Mouse (Mus musculus) myocyte (in vitro differentiated cells): ENCODE results near the gene Armc6. TPM values are rescaled to one million over a fixed set of nuclear protein-coding genes. Genes with fewer than 3 reads are reported as not detected.

Experiments used
- H3K27me3 ChIP-seq: one replicate; pipeline ENCODE4 v1.6.1; 2011; ENCODE audit not compliant: control insufficient read depth, insufficient read depth, insufficient read length
- H3K36me3 ChIP-seq: one replicate; pipeline ENCODE4 v1.6.1; 2011; ENCODE audit not compliant: control insufficient read depth, insufficient read depth
- H3K4me2 ChIP-seq: one replicate; pipeline ENCODE4 v1.6.1; 2011; ENCODE audit warnings: low read depth, control low read depth
- H3K4me3 ChIP-seq: one replicate; pipeline ENCODE4 v1.5.1; 2011; ENCODE audit warnings: mild to moderate bottlenecking, control low read depth, moderate library complexity
- H3K79me2 ChIP-seq: one replicate; pipeline ENCODE4 v1.6.1; 2011; ENCODE audit not compliant: control insufficient read depth, insufficient read depth
- H3ac ChIP-seq: one replicate; pipeline ENCODE4 v1.6.1; 2011; ENCODE audit not compliant: control insufficient read depth, insufficient read length
- CEBPB ChIP-seq: IDR thresholded peaks from 2 replicates; pipeline ENCODE4 v1.6.1; 2011; ENCODE audit warnings: mild to moderate bottlenecking, moderate library complexity; ENCODE audit not compliant: poor library complexity, insufficient read depth, severe bottlenecking
- E2F4 ChIP-seq: IDR thresholded peaks from one replicate; pipeline ENCODE4 v1.6.1; 2011; ENCODE audit warnings: mild to moderate bottlenecking, control low read depth, moderate library complexity; ENCODE audit not compliant: insufficient read depth
- MAX ChIP-seq: IDR thresholded peaks from one replicate; pipeline ENCODE4 v1.6.1; 2011; ENCODE audit warnings: low read depth, mild to moderate bottlenecking, control low read depth
- MYOD1 ChIP-seq, 3 experiments: IDR thresholded peaks; one replicate each; pipeline ENCODE4 v1.6.1; 2011; ENCODE audit warnings: control low read depth in 2 of 3, low read depth in 2 of 3, mild to moderate bottlenecking in 2 of 3, moderate library complexity in 1 of 3; ENCODE audit not compliant: insufficient read length in 2 of 3, control insufficient read depth in 1 of 3
- MYOG ChIP-seq, 3 experiments: IDR thresholded peaks; one replicate each; pipeline ENCODE4 v1.6.1; 2011; ENCODE audit warnings: control low read depth in 2 of 3, low read depth in 2 of 3, mild to moderate bottlenecking in 2 of 3; ENCODE audit not compliant: insufficient read length in 2 of 3, control insufficient read depth in 1 of 3, insufficient read depth in 1 of 3
- POLR2A ChIP-seq: IDR thresholded peaks from one replicate; pipeline ENCODE4 v1.6.1; 2011; ENCODE audit warnings: low read depth, mild to moderate bottlenecking, control low read depth, moderate library complexity; ENCODE audit not compliant: insufficient read length
- POLR2AphosphoS2 ChIP-seq: IDR thresholded peaks from one replicate; pipeline ENCODE4 v1.6.1; 2011; ENCODE audit warnings: low read depth, control low read depth; ENCODE audit not compliant: insufficient read length
- REST ChIP-seq: IDR thresholded peaks from one replicate; pipeline ENCODE4 v1.6.1; 2011; ENCODE audit warnings: mild to moderate bottlenecking, control low read depth, moderate library complexity; ENCODE audit not compliant: insufficient read depth, insufficient read length
- SRF ChIP-seq: IDR thresholded peaks from one replicate; pipeline ENCODE4 v1.6.1; 2011; ENCODE audit warnings: low read depth; ENCODE audit not compliant: control insufficient read depth, insufficient read length
- TCF12 ChIP-seq: IDR thresholded peaks from one replicate; pipeline ENCODE4 v1.6.1; 2011; ENCODE audit warnings: mild to moderate bottlenecking, control low read depth; ENCODE audit not compliant: poor library complexity, insufficient read depth, severe bottlenecking
- TCF3 ChIP-seq: IDR thresholded peaks from one replicate; pipeline ENCODE4 v1.6.1; 2011; ENCODE audit warnings: low read depth, control low read depth; ENCODE audit not compliant: insufficient read length
- USF1 ChIP-seq: IDR thresholded peaks from one replicate; pipeline ENCODE4 v1.6.1; 2011; ENCODE audit warnings: low read depth, mild to moderate bottlenecking, control low read depth, moderate library complexity
- polyA plus RNA-seq: library from polyadenylated mRNA; unstranded; fragments of >200 nt; fragmentation: generic; extraction: Trizol; gene quantifications from one replicate; pipeline ENCODE4 v1.2.1, GENCODE M21; 2012; ENCODE audit warnings: missing spikeins

Armc6 gene
- polyA plus RNA-seq, 1 experiment = 35.4 TPM

GRCm38 (mm10) chr8:70268799-70269565 lies 34.7 kb upstream of the Armc6 start:
- Histone ChIP-seq H3K4me3 (no peak overlapping the region), H3K36me3 (no peaks in the 10 kb centered on the region), H3ac (no peak overlapping the region), H3K4me2 (no peak overlapping the region), H3K79me2 (no peaks in the 10 kb centered on the region), H3K27me3 (no peaks in the 10 kb centered on the region)
- peak; percentile 27 for TF ChIP-seq POLR2AphosphoS2
- no peak for TF ChIP-seq MAX

- Histone ChIP-seq H3K36me3 (no peaks in the 10 kb centered on the region), H3K79me2 (no peaks in the 10 kb centered on the region), H3ac (no peak overlapping the region), H3K4me3 (no peak overlapping the region), H3K4me2 (no peak overlapping the region), H3K27me3 (no peaks in the 10 kb centered on the region)
- no peak for TF ChIP-seq POLR2A
- TF ChIP-seq USF1 = no peak
- TF ChIP-seq TCF3 = no peak
- no peak for TF ChIP-seq SRF
- no peak for TF ChIP-seq MAX
- no peak for TF ChIP-seq MYOG (IDR thresholded peaks at IDR 0.05; ENCODE audit: control insufficient read depth in 1 of 3, insufficient read depth in 1 of 3, insufficient read length in 2 of 3, low read depth in 2 of 3)
- no peak for TF ChIP-seq POLR2AphosphoS2
- TF ChIP-seq E2F4 = no peak
- TF ChIP-seq CEBPB = no peak
- no peak for TF ChIP-seq TCF12
- no peak for TF ChIP-seq REST
- no peak for TF ChIP-seq MYOD1 (IDR thresholded peaks at IDR 0.05; ENCODE audit: control insufficient read depth in 1 of 3, insufficient read length in 2 of 3, low read depth in 2 of 3)
These were observed 34.0 kb upstream of the Armc6 start for GRCm38 (mm10) chr8:70268311-70268710.

DNA sequence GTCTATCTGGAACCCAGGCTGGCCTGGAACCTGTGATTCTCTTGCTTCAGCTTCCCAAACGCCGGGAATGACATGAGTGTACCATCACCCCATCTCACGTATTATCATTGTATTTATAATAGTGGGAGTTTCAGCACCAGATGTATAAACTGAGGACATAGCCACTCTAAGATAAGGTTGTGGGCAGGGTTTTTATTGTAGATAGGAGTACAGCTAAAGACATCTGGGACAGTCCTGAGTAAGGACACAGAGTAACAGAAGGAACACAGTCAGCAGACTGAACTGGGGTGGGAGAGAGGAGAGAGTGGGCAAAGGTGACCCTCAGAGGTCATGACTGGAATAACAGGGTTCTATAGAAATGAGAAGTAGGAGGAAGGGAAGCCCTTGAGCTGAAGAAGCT lies 33.4 kb upstream of the Armc6 start:
- Histone ChIP-seq H3K79me2 (no peaks in the 10 kb centered on the region), H3K4me2 (no peak overlapping the region), H3K36me3 (no peaks in the 10 kb centered on the region), H3K27me3 (no peaks in the 10 kb centered on the region), H3ac (no peak overlapping the region), H3K4me3 (no peak overlapping the region)
- TF ChIP-seq TCF3 (no peak), E2F4 (no peak), MYOG (IDR thresholded peaks at IDR 0.05; ENCODE audit: control insufficient read depth in 1 of 3, insufficient read depth in 1 of 3, insufficient read length in 2 of 3, low read depth in 2 of 3) (no peak), MYOD1 (IDR thresholded peaks at IDR 0.05; ENCODE audit: control insufficient read depth in 1 of 3, insufficient read length in 2 of 3, low read depth in 2 of 3) (no peak), USF1 (no peak), SRF (no peak), MAX (no peak), CEBPB (no peak)

- Histone ChIP-seq H3K4me2 (no peak overlapping the region), H3K27me3 (no peaks in the 10 kb centered on the region), H3K79me2 (no peaks in the 10 kb centered on the region), H3ac (no peak overlapping the region), H3K4me3 (no peak overlapping the region), H3K36me3 (peaks cover 14% of the 10 kb centered on the region)
- no peak for TF ChIP-seq TCF3
- TF ChIP-seq POLR2A = no peak
- TF ChIP-seq MYOD1 (IDR thresholded peaks at IDR 0.05; ENCODE audit: control insufficient read depth in 1 of 3, insufficient read length in 2 of 3, low read depth in 2 of 3) = no peak
- TF ChIP-seq MAX = no peak
- no peak for TF ChIP-seq CEBPB
- no peak for TF ChIP-seq USF1
- no peak for TF ChIP-seq POLR2AphosphoS2
- TF ChIP-seq TCF12 = no peak
- TF ChIP-seq E2F4 = no peak
- no peak for TF ChIP-seq MYOG (IDR thresholded peaks at IDR 0.05; ENCODE audit: control insufficient read depth in 1 of 3, insufficient read depth in 1 of 3, insufficient read length in 2 of 3, low read depth in 2 of 3)
- TF ChIP-seq REST = no peak
- no peak for TF ChIP-seq SRF
These were observed 24.8 kb upstream of the Armc6 start for GRCm38 (mm10) chr8:70259043-70259442.

DNA sequence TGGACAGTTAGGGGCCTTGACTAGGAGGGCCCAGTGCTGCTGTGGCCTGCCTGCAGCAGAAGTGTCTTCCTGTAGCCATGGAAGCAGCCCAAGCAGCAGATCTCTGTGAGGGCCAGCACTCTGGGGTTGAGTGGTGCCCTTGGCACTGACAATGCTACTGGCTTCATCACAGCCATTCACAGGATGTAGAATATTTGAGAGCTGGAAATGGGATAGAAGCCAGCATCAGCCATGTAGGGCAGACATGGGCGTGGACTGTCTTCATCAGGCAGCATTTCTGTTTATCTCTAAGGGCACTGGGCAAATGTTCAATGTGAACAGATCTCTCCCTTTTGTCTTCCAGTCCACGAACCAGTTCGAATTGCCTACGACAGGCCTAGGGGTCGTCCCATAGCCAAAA lies 24.3 kb upstream of the Armc6 start:
- Histone ChIP-seq H3K27me3 (no peaks in the 10 kb centered on the region), H3ac (no peak overlapping the region), H3K4me2 (no peak overlapping the region), H3K4me3 (no peak overlapping the region), H3K79me2 (no peaks in the 10 kb centered on the region), H3K36me3 (peaks cover 15% of the 10 kb centered on the region)
- TF ChIP-seq SRF (no peak), TCF12 (no peak), USF1 (no peak), MYOG (IDR thresholded peaks at IDR 0.05; ENCODE audit: control insufficient read depth in 1 of 3, insufficient read depth in 1 of 3, insufficient read length in 2 of 3, low read depth in 2 of 3) (no peak), MYOD1 (IDR thresholded peaks at IDR 0.05; ENCODE audit: control insufficient read depth in 1 of 3, insufficient read length in 2 of 3, low read depth in 2 of 3) (no peak), POLR2A (no peak), POLR2AphosphoS2 (no peak)
